Mouse (Mus musculus) adrenal gland, adult (tissue): ENCODE results near the gene Map1b.

ENCODE experiments used
- DNase-seq, 2 experiments: peaks; one replicate each; pipeline ENCODE4 v3.0.0; 2022 to 2023; ENCODE audit warnings: low spot score in 1 of 2; ENCODE audit not compliant: inconsistent age in 2 of 2

Map1b gene

DNA sequence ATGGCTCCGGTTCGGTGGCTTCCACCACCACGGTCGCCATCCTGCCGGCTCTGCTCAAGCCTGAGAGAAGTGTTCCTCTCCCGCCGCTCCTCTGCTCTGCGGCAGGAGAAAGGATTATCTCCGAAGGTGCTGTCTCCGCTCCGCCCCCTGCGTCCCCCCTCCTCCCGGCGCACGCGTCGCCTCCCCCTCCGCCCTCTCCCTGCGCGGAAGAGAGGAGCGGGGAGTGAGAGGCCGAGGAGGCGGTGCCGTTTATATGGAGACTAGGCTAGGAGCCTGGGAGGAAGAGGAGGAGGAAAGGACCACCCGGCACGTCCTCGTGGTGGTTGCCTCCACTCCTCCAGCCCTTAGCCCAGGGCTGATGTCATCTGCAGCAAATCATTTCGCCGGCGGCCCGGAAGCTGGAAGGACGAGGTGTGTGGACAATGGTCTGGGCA lies at the start of gene Map1b:
Gene Map1b, minus strand, starts transcription at position 93 of the 434 bp plus-strand sequence.
- DNase-seq = peak; percentile 87 to 93

DNA sequence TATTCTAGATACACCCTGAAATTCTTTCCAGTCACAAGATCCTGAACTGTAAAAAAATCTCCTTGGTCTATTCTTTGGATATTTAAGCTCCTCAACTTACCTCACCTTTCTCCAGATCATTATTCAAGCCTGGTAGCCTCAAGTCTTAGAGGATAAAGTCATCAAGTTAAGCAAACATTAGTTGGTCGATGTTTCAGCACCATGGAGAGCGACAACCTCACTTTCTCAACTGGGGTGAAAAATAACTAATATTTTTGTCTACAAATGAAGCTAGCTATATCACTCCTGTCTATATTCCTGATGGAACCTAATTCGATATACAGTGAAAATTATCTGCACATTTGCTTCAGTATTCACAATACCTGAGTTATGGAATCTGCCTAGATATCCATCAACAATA lies 48.0 kb upstream of the Map1b start:
- peak in 1 of 2 experiments; percentile 69 for DNase-seq

DNA sequence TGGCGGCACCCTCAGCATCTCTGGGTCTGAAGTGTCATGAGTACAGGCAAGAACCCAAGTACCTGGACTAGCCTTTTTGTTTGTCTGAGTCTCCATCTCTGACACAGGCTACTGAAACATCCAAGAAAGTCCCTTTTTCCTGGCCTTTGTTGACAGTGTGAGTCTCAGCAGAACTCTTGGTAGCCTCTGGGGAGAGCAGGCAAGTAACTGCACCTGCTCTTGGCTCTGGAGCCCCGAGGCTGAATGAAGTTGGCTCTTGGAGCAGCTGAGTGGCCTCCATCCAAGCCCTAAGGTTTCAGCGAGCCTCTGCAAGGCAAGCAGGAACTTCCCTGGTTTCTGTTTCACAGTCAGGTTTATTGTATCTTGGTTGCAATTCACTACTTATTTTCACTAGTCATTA lies 46.7 kb upstream of the Map1b start:
- no peak for DNase-seq

- no peak for DNase-seq
Measured at GRCm38 (mm10) chr13:99561843-99562550, 45.7 kb upstream of the Map1b start.

GRCm38 (mm10) chr13:99560674-99561639 lies 44.6 kb upstream of the Map1b start:
- DNase-seq = no peak

- no peak for DNase-seq
Measured at GRCm38 (mm10) chr13:99558216-99558906, 42.0 kb upstream of the Map1b start.

DNA sequence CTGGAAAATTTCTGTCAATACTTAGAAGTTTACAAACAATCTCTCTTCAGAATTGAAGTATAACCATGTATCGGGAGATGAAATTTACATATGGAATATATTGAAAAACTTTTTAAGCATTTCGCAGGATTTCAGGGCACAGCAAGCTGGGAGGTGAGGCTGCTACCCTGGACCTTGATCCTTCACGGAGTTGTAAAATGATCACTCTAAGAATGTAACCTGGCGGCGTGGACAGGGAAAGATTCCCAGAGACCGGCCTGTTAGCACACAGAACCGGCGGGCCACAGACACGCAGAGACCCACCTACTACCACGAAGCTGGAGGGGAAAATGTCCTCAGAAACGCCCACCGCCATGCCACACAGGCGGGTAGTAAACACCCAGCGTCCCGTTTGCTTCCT lies 41.5 kb upstream of the Map1b start:
- no peak for DNase-seq

DNA sequence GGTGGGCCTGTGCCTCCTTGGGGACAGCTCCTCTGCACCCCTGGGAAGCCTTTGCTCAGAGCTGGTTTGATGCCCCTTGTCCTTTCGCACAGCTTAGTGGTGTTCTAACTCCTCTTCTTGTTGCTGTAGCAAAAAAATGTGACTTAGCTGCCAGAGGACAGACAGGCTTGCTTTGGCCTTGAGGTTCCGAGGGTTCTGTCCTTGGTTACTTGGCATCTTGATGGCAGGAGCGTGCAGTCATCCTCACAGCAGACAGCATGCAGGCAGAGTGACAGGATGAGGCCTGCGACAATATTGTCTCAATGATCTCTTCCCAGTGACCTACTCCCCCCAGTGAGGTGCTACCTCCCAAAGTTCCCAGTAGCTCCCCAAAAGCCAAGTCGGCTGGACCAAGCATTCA lies 41.0 kb upstream of the Map1b start:
- peak; percentile 84 to 87 for DNase-seq

GRCm38 (mm10) chr13:99554960-99555359 lies 38.6 kb upstream of the Map1b start:
- DNase-seq = no peak

- no peak for DNase-seq
Measured at GRCm38 (mm10) chr13:99554466-99554865, 38.1 kb upstream of the Map1b start.

DNA sequence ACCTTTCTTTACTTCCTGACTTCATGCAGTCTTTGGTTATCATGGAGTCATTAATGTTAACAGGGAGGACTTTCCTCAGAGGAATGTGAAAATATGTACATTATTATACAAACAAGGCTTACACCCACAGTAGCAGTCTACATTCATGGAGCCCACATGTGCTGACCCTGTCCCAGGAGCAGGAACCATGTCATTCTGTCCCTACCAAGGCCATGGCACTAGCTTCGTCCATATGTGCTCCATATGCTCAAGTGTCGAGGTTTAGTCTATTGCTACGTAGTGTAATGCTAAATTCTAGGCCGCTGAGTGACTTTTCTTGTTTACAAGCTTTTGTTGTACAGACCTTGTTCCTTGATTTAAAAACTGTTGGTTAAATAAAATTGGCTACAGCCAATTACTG lies 36.0 kb upstream of the Map1b start:
- no peak for DNase-seq

GRCm38 (mm10) chr13:99550679-99551369 lies 34.5 kb upstream of the Map1b start:
- DNase-seq = no peak

GRCm38 (mm10) chr13:99550060-99550459 lies 33.7 kb upstream of the Map1b start:
- DNase-seq = no peak

DNA sequence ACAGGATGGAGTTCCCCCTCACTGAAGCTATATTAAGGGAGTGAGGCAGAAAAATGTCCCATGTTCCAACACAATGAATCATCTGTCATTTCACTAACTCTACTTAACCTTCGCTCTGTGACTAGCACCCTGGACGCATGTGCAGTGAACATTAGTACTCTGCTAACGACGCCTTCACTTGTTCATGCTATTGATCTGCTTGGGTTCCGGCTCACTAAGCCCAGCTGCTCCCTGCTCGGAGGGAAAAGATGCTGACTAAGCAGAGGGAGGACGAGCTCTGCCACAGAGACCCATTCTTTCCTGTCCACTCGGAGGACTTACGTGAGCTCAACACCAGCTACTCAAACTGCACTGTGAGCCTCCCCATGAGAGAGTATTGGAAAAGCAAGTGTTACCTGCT lies 33.2 kb upstream of the Map1b start:
- DNase-seq = peak in 1 of 2 experiments; percentile 64

GRCm38 (mm10) chr13:99546832-99547231 lies 30.5 kb upstream of the Map1b start:
- DNase-seq = no peak

- no peak for DNase-seq
Measured at GRCm38 (mm10) chr13:99545201-99545600, 28.9 kb upstream of the Map1b start.

DNA sequence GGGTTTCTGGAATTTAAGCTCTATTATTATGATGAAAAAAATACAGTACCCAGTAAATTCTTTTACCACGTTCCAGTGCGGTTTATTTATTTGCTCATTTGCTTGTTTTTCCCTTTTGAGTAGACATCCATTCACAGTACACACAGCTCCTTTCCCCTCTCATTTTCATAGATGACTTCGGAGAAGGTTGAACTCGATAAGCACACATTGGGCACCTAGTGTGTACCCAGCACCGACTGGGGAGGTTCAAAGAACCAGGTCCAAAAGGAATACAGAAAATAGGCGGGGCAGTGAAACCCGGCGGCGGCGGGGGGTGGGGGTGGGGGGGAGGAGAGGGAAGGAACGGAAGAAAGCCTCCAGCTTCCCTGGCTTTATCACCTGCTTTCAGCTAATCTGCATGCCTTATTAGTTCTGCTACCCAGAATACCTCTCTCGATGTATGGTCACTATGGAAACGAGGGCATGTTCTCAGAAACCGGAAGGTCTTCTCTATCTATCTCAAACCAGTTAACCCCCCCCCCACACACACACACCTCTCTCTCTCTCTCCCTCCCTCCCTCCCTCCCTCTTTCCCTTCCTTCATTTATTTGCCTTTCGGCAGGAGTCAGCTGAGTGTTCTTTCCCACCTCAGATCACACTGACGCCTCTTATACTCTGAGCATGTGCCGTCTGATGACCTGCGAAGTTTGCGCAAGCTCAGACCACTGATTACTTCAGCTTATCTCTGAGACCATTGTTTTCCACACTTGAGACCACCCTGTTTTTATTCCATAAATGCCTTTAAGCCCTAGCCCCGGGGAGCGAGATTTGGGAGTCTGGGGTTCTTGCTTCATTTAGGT lies 25.3 kb upstream of the Map1b start:
- DNase-seq = no peak

- no peak for DNase-seq
Measured at GRCm38 (mm10) chr13:99539288-99539687, 22.9 kb upstream of the Map1b start.

GRCm38 (mm10) chr13:99538851-99539250 lies 22.5 kb upstream of the Map1b start:
- no peak for DNase-seq
